Mouse (Mus musculus) heart, embryonic 13.5 days (tissue): ENCODE results near the gene Lcmt1. TPM values are rescaled to one million over a fixed set of nuclear protein-coding genes. Genes with fewer than 3 reads are reported as not detected.
A peak's percentile ranks its signal among the peaks of the same experiment; 100 is the strongest.

Experiments
- ATAC-seq: fragments of 200-750 bp; cut with Nextera tagmentation; 2 replicates; pipeline ENCODE4 v1.8.0; 2017; ENCODE audit warnings: moderate TSS enrichment; ENCODE audit not compliant: insufficient number of reproducible peaks, low FRiP score, low TSS enrichment; ENCODE audit errors: extremely low read depth
- H3K27ac ChIP-seq: fragments of 300-500 bp; sonication (generic); replicated peaks from 2 replicates; pipeline ENCODE4 v1.5.1; 2015; ENCODE audit warnings: moderate library complexity, mild to moderate bottlenecking, inconsistent platforms
- H3K27me3 ChIP-seq: fragments of 300-500 bp; sonication (generic); replicated peaks from 2 replicates; pipeline ENCODE4 v1.6.1; 2015; ENCODE audit warnings: mild to moderate bottlenecking, inconsistent platforms
- H3K36me3 ChIP-seq: fragments of 300-500 bp; sonication (generic); 2 replicates; pipeline ENCODE4 v1.6.1; 2015; ENCODE audit warnings: mild to moderate bottlenecking, inconsistent platforms
- H3K4me1 ChIP-seq: fragments of 300-500 bp; sonication (generic); 2 replicates; pipeline ENCODE4 v1.6.1; 2015; ENCODE audit warnings: inconsistent platforms
- H3K4me2 ChIP-seq: fragments of 300-500 bp; sonication (generic); 2 replicates; pipeline ENCODE4 v1.6.1; 2015; ENCODE audit warnings: inconsistent platforms, mild to moderate bottlenecking, moderate library complexity
- H3K4me3 ChIP-seq: fragments of 300-500 bp; sonication (generic); 2 replicates; pipeline ENCODE4 v1.5.1; 2015; ENCODE audit warnings: moderate library complexity, mild to moderate bottlenecking, inconsistent platforms
- H3K9ac ChIP-seq: fragments of 300-500 bp; sonication (generic); 2 replicates; pipeline ENCODE4 v1.6.1; 2015; ENCODE audit warnings: inconsistent platforms, mild to moderate bottlenecking, moderate library complexity
- H3K9me3 ChIP-seq: fragments of 300-500 bp; sonication (generic); 2 replicates; pipeline ENCODE4 v1.6.1; 2016; ENCODE audit warnings: inconsistent platforms
- WGBS: fragments of 180-500 bp; shearing (Covaris S2); methylation state at CpG from one replicate; pipeline ENCODE4 v1.1.7; 2015; ENCODE audit warnings: mixed read lengths; 5-methylcytosine and 5-hydroxymethylcytosine counted together
- polyA plus RNA-seq: library from polyadenylated mRNA; unstranded; fragments of >200 nt; fragmentation: Nextera tagmentation; extraction: Ambion mirVana; gene quantifications from 2 replicates; pipeline ENCODE4 v1.2.1, GENCODE M21; 2015

The Lcmt1 gene
- polyA plus RNA-seq, 1 experiment from 2014 or later, result 36.7 TPM

DNA sequence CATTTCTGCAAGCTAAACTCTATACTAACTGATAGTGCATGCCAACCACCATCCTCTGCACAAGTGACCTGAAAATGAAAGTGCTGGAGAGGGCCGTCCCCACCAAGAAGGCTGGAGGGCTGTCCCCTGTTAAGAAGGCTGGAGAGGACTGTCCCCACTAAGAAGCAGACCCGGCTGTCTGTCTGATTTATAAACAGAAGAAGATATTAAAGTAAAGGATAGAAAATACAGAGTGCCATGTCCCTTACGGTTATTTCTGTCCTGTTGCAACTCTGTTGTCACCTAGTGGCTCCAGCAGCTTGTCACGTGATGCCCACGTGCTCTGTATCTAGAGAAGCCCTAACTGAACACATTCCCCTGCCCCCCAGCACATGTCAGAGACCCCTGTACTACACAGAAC lies 9.4 kb upstream of the Lcmt1 start:
- Histone ChIP-seq H3K27me3 (no peaks in the 10 kb centered on the region), H3K9ac (0 out of 2 replicates have a peak overlapping the region, but pooled peaks have one; percentile 21), H3K4me1 (peaks cover 24% of the 10 kb centered on the region), H3K36me3 (peaks cover 6% of the 10 kb centered on the region; the same call in 1 of the 2 replicates), H3K27ac (no peak overlapping the region), H3K4me3 (no peak overlapping the region), H3K4me2 (peak overlapping the region; percentile 46), H3K9me3 (no peaks in the 10 kb centered on the region)
- 50% methylated on average over 5 of the region's 5 CpGs for WGBS
- no peak for ATAC-seq

DNA sequence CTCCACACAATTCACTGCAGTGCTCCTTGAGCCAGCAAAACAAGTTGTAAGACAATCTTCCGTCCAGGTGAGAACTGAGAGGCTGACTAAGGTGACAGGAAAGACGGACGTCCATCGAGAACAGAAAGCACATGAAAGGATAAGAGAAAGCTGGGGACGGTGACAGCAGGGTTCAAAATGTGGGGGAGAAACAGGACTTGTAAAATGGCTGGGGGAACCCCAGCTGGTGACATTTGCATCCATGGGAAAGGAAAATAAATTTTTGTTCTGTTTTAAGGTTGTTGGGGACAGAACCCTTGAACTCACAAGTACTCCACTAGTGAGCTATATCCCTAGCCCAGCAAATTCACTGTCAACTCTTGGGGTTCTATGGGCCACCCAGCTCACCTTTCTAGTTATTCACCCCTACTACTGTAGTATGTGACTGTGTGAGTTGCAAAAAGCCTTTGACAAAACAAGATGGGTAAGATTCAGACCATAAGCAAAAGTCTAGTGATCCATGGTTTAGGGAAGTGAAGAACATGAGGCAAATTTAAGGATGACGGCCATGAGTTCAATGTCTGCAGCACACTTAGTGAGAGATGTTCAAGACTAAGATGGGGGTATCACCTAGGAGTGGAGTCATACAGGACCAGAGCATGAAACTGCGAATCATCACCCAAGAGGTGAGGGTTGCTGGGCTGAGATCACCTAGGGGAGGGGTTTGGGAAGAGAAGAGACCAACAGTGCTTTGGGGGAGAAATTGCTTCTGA lies 8.2 kb upstream of the Lcmt1 start:
- Histone ChIP-seq H3K27me3 (no peaks in the 10 kb centered on the region), H3K4me1 (peaks cover 31% of the 10 kb centered on the region), H3K36me3 (peaks cover 6% of the 10 kb centered on the region; the same call in 1 of the 2 replicates), H3K9me3 (no peaks in the 10 kb centered on the region), H3K27ac (no peak overlapping the region), H3K4me2 (no peak overlapping the region), H3K9ac (no peak overlapping the region), H3K4me3 (no peak overlapping the region)
- no peak for ATAC-seq
- WGBS, result 84% methylated on average over 7 of the region's 7 CpGs

DNA sequence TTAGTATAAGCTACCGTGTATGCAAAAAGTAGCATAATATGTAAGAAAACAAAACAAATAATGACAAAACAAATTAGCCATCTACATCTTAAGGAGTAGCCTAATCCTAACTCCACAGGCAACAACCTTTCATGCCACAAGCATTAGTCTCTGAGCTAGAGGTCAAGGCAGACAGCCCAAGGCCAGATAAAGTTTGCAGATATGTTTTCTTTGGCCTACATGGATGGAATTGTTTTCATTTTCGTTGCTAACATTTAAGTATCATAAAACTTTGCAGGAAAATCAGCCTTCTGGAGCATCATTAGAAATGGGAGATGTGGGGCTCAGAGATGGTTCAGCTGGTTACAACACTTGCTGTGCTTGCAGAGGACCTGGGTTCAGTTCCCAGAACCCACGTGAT lies 6.8 kb upstream of the Lcmt1 start:
- WGBS, result 75% methylated on average over 3 of the region's 3 CpGs
- Histone ChIP-seq H3K27me3 (no peaks in the 10 kb centered on the region), H3K9me3 (no peaks in the 10 kb centered on the region), H3K4me1 (peaks cover 45% of the 10 kb centered on the region), H3K9ac (no peak overlapping the region), H3K4me2 (no peak overlapping the region), H3K27ac (no peak overlapping the region), H3K4me3 (no peak overlapping the region), H3K36me3 (no peaks in the 10 kb centered on the region)
- no peak for ATAC-seq

DNA sequence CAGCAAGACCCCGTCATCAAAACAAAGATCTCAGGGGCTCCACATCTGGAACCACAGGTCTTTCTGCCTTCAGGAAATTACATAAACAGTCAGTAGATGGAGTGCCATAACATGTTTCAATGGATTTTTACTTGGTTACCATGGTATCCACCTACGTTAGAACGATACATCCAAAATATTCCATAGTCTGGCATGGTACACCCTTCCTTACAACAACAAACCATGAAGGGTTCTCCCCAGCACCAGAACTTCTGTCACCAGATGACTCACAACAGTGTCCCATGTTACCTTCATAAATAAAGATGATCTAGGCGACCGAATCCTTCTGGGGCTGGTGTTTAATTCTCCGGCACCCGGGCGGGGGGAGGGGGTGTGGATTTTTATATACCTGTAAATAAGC lies 5.6 kb upstream of the Lcmt1 start:
- Histone ChIP-seq H3K4me3 (no peak overlapping the region), H3K9ac (no peak overlapping the region), H3K27me3 (no peaks in the 10 kb centered on the region), H3K4me2 (no peak overlapping the region), H3K4me1 (peaks cover 57% of the 10 kb centered on the region), H3K27ac (no peak overlapping the region), H3K36me3 (no peaks in the 10 kb centered on the region), H3K9me3 (no peaks in the 10 kb centered on the region)
- ATAC-seq, result no peak
- 93% methylated on average over 8 of the region's 8 CpGs for WGBS

DNA sequence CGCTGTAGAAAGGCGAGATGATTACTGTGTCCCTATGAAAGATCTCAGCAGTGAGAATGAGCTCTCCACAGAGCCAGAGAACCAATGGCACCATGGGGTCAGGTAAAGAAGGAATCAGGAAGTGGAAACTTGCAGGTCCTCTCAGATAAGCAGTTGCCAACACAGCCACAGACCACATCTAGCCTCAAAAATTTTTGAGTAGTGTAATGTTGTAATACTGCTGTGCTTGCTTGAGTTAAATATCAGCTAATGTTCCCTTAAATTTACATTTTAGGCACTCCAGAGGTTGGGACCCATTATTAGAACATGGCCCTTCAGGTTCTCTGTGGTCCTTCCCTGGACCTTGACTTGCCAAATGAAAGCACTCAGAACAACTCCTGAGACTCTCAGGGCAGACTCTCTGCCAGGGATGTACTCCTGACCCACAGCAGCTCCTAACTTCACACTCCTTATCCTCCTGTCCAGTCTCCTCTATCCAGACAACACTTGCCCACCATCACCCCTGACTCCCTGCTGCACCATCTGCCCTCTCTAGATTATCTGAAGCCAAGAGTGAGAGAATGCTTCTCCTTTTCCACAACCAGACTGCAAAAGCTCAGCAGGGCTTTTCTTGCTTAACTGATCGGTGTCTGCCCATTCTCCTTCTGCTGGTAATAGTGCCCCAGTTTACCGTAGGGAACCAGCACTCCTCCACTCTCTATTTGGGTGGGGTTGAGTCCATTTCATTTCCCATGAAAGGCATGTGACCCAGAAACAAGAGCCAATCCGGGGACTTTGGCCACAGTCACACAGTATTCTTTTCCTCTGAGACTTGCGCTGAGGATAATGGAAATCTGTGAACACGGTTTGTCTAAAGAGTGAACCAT lies 3.5 kb upstream of the Lcmt1 start:
- no peak overlapping the region for H3K27ac ChIP-seq
- no peak overlapping the region for H3K9ac ChIP-seq
- H3K36me3 ChIP-seq, result no peaks in the 10 kb centered on the region
- no peaks in the 10 kb centered on the region for H3K27me3 ChIP-seq
- no peak for ATAC-seq
- WGBS, result 73% methylated on average over 7 of the region's 7 CpGs
- no peak overlapping the region for H3K4me2 ChIP-seq
- H3K9me3 ChIP-seq, result no peaks in the 10 kb centered on the region
- no peak overlapping the region for H3K4me3 ChIP-seq
- peaks cover 52% of the 10 kb centered on the region for H3K4me1 ChIP-seq

DNA sequence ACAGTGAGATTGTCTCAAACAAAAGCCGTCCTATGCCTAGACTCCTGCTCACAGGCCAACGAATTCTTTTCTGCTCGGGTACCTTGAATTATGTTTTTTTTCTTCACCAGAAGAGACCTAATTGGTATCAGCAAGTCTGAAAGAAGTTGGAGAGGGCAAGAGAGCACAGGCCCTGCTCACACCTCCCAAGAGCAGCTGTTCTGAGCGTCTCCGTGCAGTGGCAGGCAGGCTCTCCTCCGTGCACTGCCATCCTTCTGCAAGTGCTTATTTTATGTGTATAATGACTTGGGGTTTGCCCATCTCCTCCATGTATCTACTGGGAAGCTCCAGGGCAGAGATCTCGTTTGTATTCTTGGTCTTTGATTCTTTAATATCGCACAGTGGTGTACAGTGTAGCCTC lies 2.8 kb upstream of the Lcmt1 start:
- 77% methylated on average over 8 of the region's 8 CpGs for WGBS
- H3K4me3 ChIP-seq, result no peak overlapping the region
- no peaks in the 10 kb centered on the region for H3K36me3 ChIP-seq
- H3K27me3 ChIP-seq, result no peaks in the 10 kb centered on the region
- no peaks in the 10 kb centered on the region for H3K9me3 ChIP-seq
- no peak overlapping the region for H3K27ac ChIP-seq
- ATAC-seq, result no peak
- peak overlapping the region; percentile 94; the same call in 1 of the 2 replicates for H3K4me2 ChIP-seq
- H3K9ac ChIP-seq, result no peak overlapping the region
- H3K4me1 ChIP-seq, result peaks cover 52% of the 10 kb centered on the region

DNA sequence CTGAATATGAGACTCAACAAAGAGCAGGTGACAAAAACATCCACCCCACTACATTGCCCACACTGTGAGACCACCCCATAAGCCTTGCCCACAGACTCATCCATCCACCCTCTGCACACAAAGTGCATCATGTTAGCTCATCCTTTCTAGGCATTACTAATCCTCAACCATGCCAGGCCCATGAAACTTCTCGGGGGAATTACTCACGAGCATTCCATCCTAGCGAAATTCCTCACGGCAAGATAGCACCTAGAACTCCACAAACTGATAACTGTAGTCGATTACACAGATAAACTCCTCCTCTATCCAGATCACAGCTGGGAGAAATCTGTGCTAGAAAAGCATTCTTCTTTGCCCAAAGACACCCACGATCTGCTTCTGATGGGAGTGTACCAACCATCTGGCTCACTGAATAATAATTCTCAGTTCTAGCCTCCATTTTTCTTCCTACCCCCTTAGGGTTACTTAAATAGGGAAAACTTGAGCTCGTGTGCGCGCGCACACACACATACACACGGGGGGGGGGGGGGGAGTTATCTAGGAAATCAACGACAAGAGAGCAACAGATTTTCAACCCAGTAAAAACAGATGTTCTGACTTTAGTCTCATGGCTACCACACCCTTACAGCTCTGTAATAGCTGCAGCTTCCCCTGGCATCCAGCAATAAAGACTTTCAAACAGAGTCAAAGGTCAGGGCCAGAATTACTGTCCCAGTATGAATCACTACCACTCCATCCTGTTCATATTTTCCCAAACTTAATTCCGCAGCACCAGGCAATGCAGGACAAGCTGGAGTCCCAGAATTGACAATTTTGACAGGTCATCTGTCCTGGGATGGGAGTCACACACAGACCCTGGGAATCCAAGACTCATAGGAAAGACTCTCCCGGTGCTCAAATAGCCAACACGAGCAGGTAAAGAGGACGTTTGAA lies 2.1 kb upstream of the Lcmt1 start:
- 74% methylated on average over 16 of the region's 16 CpGs for WGBS
- Histone ChIP-seq H3K9ac (peak overlapping the region; percentile 95), H3K27me3 (no peaks in the 10 kb centered on the region), H3K4me1 (peaks cover 52% of the 10 kb centered on the region), H3K9me3 (no peaks in the 10 kb centered on the region), H3K4me2 (peak overlapping the region; percentile 94), H3K36me3 (no peaks in the 10 kb centered on the region), H3K27ac (no peak overlapping the region), H3K4me3 (peak overlapping the region; percentile 90)
- no peak for ATAC-seq

DNA sequence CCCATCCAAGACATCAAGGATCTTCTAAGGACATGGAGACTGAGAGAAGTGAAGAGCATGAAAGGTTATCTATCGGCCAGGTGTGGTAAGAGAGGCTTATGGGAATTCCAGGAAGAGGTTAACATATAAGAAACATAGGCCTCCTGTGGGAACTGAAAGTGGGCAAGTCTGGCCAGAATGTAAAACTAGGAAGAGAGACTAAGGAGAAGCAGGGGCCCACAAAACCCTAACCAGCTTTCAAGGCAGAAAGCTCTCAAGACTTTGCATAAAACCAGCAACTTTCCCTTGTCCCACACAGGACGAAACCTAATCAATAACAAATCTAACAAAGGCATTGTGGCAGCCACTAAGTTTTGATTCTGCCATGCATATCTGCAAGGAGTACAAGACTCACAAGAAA lies 1.4 kb upstream of the Lcmt1 start:
- Histone ChIP-seq H3K4me2 (peak overlapping the region; percentile 94), H3K4me1 (peaks cover 52% of the 10 kb centered on the region), H3K4me3 (peak overlapping the region; percentile 90), H3K36me3 (no peaks in the 10 kb centered on the region), H3K9ac (peak overlapping the region; percentile 95), H3K27me3 (0 out of 2 replicates have a peak, but pooled peaks cover 3% of the 10 kb centered on the region), H3K9me3 (no peaks in the 10 kb centered on the region), H3K27ac (no peak overlapping the region)
- 69% methylated on average over 2 of the region's 2 CpGs for WGBS
- no peak for ATAC-seq

DNA sequence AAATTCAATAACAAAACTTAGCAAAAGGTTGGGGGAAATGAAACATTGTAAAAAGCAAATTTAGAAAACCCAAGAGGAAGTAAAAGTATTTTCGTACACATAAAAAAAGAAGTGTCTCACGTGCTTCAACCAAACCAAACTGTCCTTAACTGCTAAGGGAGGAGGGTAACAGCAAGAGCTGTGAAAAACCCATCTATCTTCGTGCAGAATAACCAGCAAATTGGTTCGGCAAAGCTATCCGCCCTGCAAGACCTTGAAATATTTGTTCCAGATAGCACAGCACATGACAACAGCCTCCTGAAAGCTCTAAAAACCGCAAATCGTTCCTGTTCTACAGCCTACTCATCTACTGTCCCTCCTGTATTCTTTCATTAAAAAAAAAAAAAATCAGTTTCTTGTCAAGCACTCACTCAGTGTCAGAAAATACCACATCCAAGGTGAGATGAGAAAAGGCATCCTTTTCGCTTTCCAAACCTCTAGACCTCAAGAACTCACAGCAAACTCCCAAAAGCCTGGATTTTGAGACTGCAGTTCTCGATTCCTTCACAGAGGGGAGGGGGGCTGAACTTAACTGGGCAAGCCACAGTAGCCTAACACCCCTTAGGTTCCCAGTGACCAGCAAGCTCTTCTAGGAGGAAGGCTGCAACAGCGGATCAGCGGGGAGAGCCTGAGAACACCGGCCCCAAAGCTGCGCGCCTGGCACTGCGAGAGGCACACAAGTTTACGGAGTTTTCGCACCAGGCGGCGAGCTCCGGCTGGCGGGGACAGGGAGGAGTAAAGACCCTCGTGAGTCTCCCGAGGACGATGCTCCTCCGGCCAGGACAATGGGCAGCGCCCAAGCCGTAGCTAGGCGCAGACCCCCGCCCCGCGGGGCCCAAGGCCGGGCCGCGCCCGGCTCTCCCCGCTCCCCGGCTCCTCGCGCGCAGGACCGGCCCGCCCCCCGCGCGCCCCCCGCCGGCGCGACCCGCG lies 522 bp upstream of the Lcmt1 start:
- peaks cover 49% of the 10 kb centered on the region for H3K4me1 ChIP-seq

DNA sequence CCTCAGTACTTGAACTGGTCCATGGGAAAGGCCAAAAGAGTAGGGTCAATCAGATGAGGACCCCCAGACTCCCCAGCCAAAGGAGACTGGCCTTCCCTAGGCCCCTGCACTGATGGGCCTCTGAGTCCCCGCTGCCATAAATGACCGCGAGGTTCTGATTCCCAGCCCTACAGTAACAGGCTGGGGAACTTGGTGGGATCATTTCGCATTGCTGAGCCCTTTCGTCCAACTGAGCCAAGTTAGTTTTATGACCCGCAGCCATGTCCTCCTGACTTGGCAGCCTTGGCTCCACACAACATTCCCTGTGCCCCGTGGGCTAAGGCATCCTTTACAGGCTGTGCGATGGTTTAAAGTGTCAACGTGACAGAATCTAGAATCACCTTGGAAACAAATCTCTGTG lies 1.1 kb downstream of the Lcmt1 start:
- Histone ChIP-seq H3K4me2 (peak overlapping the region; percentile 94), H3K9ac (peak overlapping the region; percentile 95), H3K36me3 (no peaks in the 10 kb centered on the region), H3K4me3 (peak overlapping the region; percentile 90), H3K4me1 (peaks cover 39% of the 10 kb centered on the region), H3K27me3 (0 out of 2 replicates have a peak, but pooled peaks cover 3% of the 10 kb centered on the region), H3K27ac (peak overlapping the region; percentile 93), H3K9me3 (no peaks in the 10 kb centered on the region)
- 44% methylated on average over 9 of the region's 9 CpGs for WGBS
- no peak for ATAC-seq

More for the DNA sequence above, 522 bp upstream of the Lcmt1 start:
- H3K9me3 ChIP-seq, result no peaks in the 10 kb centered on the region
- H3K27ac ChIP-seq, result peak overlapping the region; percentile 93
- 0 out of 2 replicates have a peak, but pooled peaks cover 3% of the 10 kb centered on the region for H3K27me3 ChIP-seq
- H3K36me3 ChIP-seq, result no peaks in the 10 kb centered on the region
- peak overlapping the region; percentile 90 for H3K4me3 ChIP-seq
- WGBS, result 2% methylated on average over 41 of the region's 51 CpGs
- ATAC-seq, result peak; percentile 52
- peak overlapping the region; percentile 95 for H3K9ac ChIP-seq
- peak overlapping the region; percentile 94 for H3K4me2 ChIP-seq
